Comparison of ENCODE assay signal across 8 mouse cellular contexts in the genomic region with DNA sequence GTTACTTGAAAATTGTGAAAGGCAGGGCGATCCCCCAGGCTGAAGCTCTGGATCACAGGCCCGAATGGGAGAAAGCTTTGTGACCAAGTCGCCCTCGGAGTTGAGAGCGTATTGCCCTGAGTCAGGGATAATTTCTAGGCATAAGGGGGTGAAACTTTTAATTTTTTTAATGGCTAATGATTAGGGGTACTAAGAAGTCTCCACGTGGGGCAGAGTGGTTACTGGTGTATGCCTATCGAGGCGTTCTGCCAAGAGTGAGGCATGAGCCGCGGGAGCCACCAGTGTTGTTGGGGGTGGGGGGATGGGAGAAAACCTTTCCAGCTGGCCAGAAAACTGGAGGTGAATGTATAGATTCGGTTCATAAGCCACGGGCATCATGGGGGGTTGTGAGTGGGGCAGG. TPM values are rescaled to one million over a fixed set of nuclear protein-coding genes. Genes with fewer than 3 reads are reported as not detected.
DNase-seq lines count a peak whose midpoint lies in the region; ATAC-seq and TF ChIP-seq lines count a peak whose summit lies in the region.

No protein-coding gene starts in this region.

- no peaks in the 10 kb centered on the region for H3K27me3 ChIP-seq in heart, embryonic 14.5 days (ENCODE audit: control insufficient read depth, insufficient read depth, low read length)
- H3K27me3 ChIP-seq in forebrain, embryonic 10.5 days (ENCODE audit: poor library complexity, severe bottlenecking), result peaks cover 12% of the 10 kb centered on the region; the same call in 1 of the 2 replicates
- H3K27me3 ChIP-seq in limb, embryonic 13.5 days, result no peaks in the 10 kb centered on the region
- H3K27me3 ChIP-seq in small intestine, adult 2 months (ENCODE audit: control insufficient read depth, insufficient read depth, low read length), result no peaks in the 10 kb centered on the region

- DNase-seq in heart, adult 9 months (ENCODE audit: low spot score in 2 of 2), result no peak
- peak; percentile 67 for DNase-seq in MN1 (ENCODE audit: low spot score)
- no peak for DNase-seq in forebrain, embryonic 10.5 days (ENCODE audit: extremely low spot score, low spot score)
- DNase-seq in frontal cortex, postnatal 25 days (ENCODE audit: low spot score in 2 of 2), result no peak
- no peak for DNase-seq in frontal cortex, adult 2 months (ENCODE audit: extremely low spot score in 1 of 2, low spot score in 1 of 2)

- TF ChIP-seq CTCF in small intestine, adult 2 months (IDR thresholded peaks at IDR 0.05; ENCODE audit: extremely low read depth, insufficient read length, insufficient replicate concordance, low read depth, low read length), result no peak

- H3K36me3 ChIP-seq in heart, embryonic 14.5 days (ENCODE audit: control insufficient read depth, insufficient read depth, low read length), result peaks cover 18% of the 10 kb centered on the region
- peaks cover 38% of the 10 kb centered on the region for H3K36me3 ChIP-seq in forebrain, embryonic 10.5 days (replicated peaks)
- H3K36me3 ChIP-seq in limb, embryonic 13.5 days, result peaks cover 20% of the 10 kb centered on the region
- H3K36me3 ChIP-seq in small intestine, adult 2 months (ENCODE audit: control insufficient read depth, insufficient read depth, low read length), result peaks cover 4% of the 10 kb centered on the region

- WGBS in heart, embryonic 14.5 days, result 2% methylated on average over 12 of the region's 12 CpGs
- WGBS in forebrain, embryonic 10.5 days, result 4% methylated on average over 12 of the region's 12 CpGs
- WGBS in limb, embryonic 13.5 days, result under 1% methylated on average over 12 of the region's 12 CpGs
- WGBS in small intestine, adult 2 months, result 0% methylated on average over 12 of the region's 12 CpGs

- H3K9ac ChIP-seq in heart, embryonic 14.5 days (ENCODE audit: low read length), result peak overlapping the region; percentile 89
- H3K9ac ChIP-seq in limb, embryonic 13.5 days, result peak overlapping the region; percentile 88

- peak overlapping the region; percentile 84 to 98 for H3K4me3 ChIP-seq in heart, embryonic 14.5 days (ENCODE audit: control insufficient read depth in 1 of 2, insufficient read depth in 1 of 2, low read depth in 1 of 2, low read length in 2 of 2)
- H3K4me3 ChIP-seq in forebrain, embryonic 10.5 days, result peak overlapping the region; percentile 82
- peak overlapping the region; percentile 90 for H3K4me3 ChIP-seq in limb, embryonic 13.5 days
- H3K4me3 ChIP-seq in small intestine, adult 2 months (ENCODE audit: low read depth, low read length), result peak overlapping the region; percentile 98

- H3K4me1 ChIP-seq in heart, embryonic 14.5 days (ENCODE audit: control insufficient read depth in 2 of 2, insufficient read depth in 2 of 2, low read length in 2 of 2), result peaks cover 22 to 36% of the 10 kb centered on the region in 2 experiments
- H3K4me1 ChIP-seq in forebrain, embryonic 10.5 days, result peaks cover 39% of the 10 kb centered on the region
- H3K4me1 ChIP-seq in limb, embryonic 13.5 days, result peaks cover 50% of the 10 kb centered on the region
- peaks cover 38% of the 10 kb centered on the region for H3K4me1 ChIP-seq in small intestine, adult 2 months (ENCODE audit: control insufficient read depth, insufficient read depth, insufficient read length, low read length)

- H3K4me2 ChIP-seq in heart, embryonic 14.5 days (ENCODE audit: low read length), result peak overlapping the region; percentile 88
- peak overlapping the region; percentile 93 for H3K4me2 ChIP-seq in limb, embryonic 13.5 days (replicated peaks)

- no peak for TF ChIP-seq POLR2A in small intestine, adult 2 months (IDR thresholded peaks at IDR 0.05; ENCODE audit: low read depth, low read length)

- ATAC-seq in heart, embryonic 14.5 days (ENCODE audit: insufficient number of reproducible peaks, insufficient read depth, low FRiP score, low read depth), result no peak
- ATAC-seq in limb, embryonic 13.5 days (ENCODE audit: low FRiP score, low read depth), result no peak

- H3K27ac ChIP-seq in heart, embryonic 14.5 days (replicated peaks in 1 of 2; ENCODE audit: control insufficient read depth in 1 of 2, insufficient read depth in 1 of 2, low read depth in 2 of 2, low read length in 2 of 2), result peak overlapping the region; percentile 79 to 87; a peak in 3 of 4 replicates
- H3K27ac ChIP-seq in forebrain, embryonic 10.5 days, result peak overlapping the region; percentile 90
- peak overlapping the region; percentile 77 for H3K27ac ChIP-seq in limb, embryonic 13.5 days
- H3K27ac ChIP-seq in small intestine, adult 2 months (ENCODE audit: insufficient read depth, low read depth, low read length), result peak overlapping the region; percentile 96

- no peaks in the 10 kb centered on the region for H3K9me3 ChIP-seq in heart, embryonic 14.5 days (ENCODE audit: control insufficient read depth, low read length)
- H3K9me3 ChIP-seq in forebrain, embryonic 10.5 days, result no peaks in the 10 kb centered on the region
- no peaks in the 10 kb centered on the region for H3K9me3 ChIP-seq in limb, embryonic 13.5 days

RNA-seq across cellular contexts. Expression of gene Ak2, which starts 1.9 kb away (rescaled TPM):
- polyA plus RNA-seq in heart, embryonic 14.5 days (2014; fragmentation: Nextera tagmentation; extraction: Ambion mirVana), result 126 and 129 TPM in 2 replicates
- polyA plus RNA-seq in forebrain, embryonic 10.5 days (2016; fragmentation: Nextera tagmentation; extraction: Ambion mirVana), result 237 and 245 TPM in 2 replicates
- 215 and 216 TPM in 2 replicates for polyA plus RNA-seq in limb, embryonic 13.5 days (2015; fragmentation: Nextera tagmentation; extraction: Ambion mirVana)
- 42.5 and 79.2 TPM in 2 replicates for polyA plus RNA-seq in small intestine, adult 2 months (2012; rRNA removed)
- polyA plus RNA-seq in frontal cortex, adult 2 months (2012; rRNA removed), result 41.8 and 42.2 TPM in 2 replicates

RNA-seq across cellular contexts. Expression of gene Azin2, which starts 31.4 kb away (rescaled TPM):
- 6.2 and 7.4 TPM in 2 replicates for polyA plus RNA-seq in heart, embryonic 14.5 days (2014; fragmentation: Nextera tagmentation; extraction: Ambion mirVana)
- 10.5 and 12.0 TPM in 2 replicates for polyA plus RNA-seq in forebrain, embryonic 10.5 days (2016; fragmentation: Nextera tagmentation; extraction: Ambion mirVana)
- 31.9 and 32.3 TPM in 2 replicates for polyA plus RNA-seq in limb, embryonic 13.5 days (2015; fragmentation: Nextera tagmentation; extraction: Ambion mirVana)
- polyA plus RNA-seq in small intestine, adult 2 months (2012; rRNA removed), result 2.3 and 3.2 TPM in 2 replicates
- 42.5 and 43.7 TPM in 2 replicates for polyA plus RNA-seq in frontal cortex, adult 2 months (2012; rRNA removed)
